Mouse (Mus musculus) layer of hippocampus, postnatal 36 days (tissue): ENCODE data around the gene Krcc1. TPM values are rescaled to one million over a fixed set of nuclear protein-coding genes. Genes with fewer than 3 reads are reported as not detected.

Experiments used
- DNase-seq, 2 experiments: peaks; one replicate each; pipeline ENCODE4 v3.0.0; 2022
- microRNA-seq, 2 experiments: library from miRNA; unstranded; fragments of <30 nt; microRNA quantifications; one replicate each; pipeline ENCODE4 v1.2.0; 2021
- total RNA-seq, 2 experiments: library from RNA; stranded (reverse); gene quantifications; 2 replicates each; pipeline ENCODE4 v1.2.3; 2021

The Krcc1 gene
- total RNA-seq, 2 experiments from 2014 or later, result 17.2 to 17.4 TPM

- DNase-seq, result no peak
Measured at GRCm38 (mm10) chr6:71332236-71332965, 60.9 kb downstream of the Krcc1 start.

GRCm38 (mm10) chr6:71333031-71333430 is 61.6 kb downstream of the Krcc1 start:
- DNase-seq, result no peak

- DNase-seq, result no peak
Measured at GRCm38 (mm10) chr6:71333578-71334273, 62.2 kb downstream of the Krcc1 start.

Small RNA genes lying within 50 kb of the gene (microRNA-seq; reads per million reads assigned to microRNA genes)
- gene Mir8112, result 56.1 to 56.7 reads per million in 2 experiments

Other genes with a start within 250 kb of the Krcc1 start
- 1 to 10 TPM; 3.1 to 3.7 TPM for gene Thnsl2, start 127.2 kb upstream of the Krcc1 start, total RNA-seq
- not detected for gene Fabp1, start 71.8 kb upstream of the Krcc1 start, total RNA-seq
- gene Smyd1, start 50.6 kb downstream of the Krcc1 start, total RNA-seq, result under 1 TPM; 0.47 to 0.86 TPM
- not detected for gene Cd8b1, start 51.1 kb downstream of the Krcc1 start, total RNA-seq
- not detected for gene Cd8a, start 101.8 kb downstream of the Krcc1 start, total RNA-seq
- 100 to 1,000 TPM; 100 to 103 TPM for gene Rmnd5a, start 169.0 kb downstream of the Krcc1 start, total RNA-seq
- 10 to 100 TPM; 44.5 to 47.7 TPM for gene Rnf103, start 222.2 kb downstream of the Krcc1 start, total RNA-seq